Mouse (Mus musculus): ENCODE data around the gene Cpxm1.
"Not testable (repeated sequence)": the region's sequence is repeated elsewhere in the genome, so short reads cannot be mapped to it uniquely, and the experiment has no call there.

Cpxm1 gene

DNA sequence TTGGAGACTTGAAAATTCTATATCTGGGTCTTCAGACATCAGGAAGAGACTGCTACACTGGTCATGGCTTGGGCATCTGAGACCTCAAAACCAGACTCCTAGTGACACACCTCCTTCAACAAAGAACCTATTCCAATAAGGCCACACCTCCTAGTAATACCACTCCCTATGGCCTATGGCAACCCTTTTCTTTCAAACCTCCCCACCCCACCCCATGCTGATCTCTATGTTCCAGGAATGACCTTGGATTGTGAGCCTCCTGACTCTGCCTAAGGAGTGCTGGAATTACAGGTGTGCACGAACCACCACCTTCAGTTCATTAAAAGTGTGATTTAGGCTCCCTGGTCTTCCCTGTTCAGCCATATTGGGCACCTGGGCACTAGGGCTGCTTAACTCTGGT lies 2.7 kb upstream of the Cpxm1 start:
- no peak for DNase-seq

- DNase-seq: peak; percentile 15
Measured at GRCm38 (mm10) chr2:130398091-130398490, 717 bp upstream of the Cpxm1 start.

DNA sequence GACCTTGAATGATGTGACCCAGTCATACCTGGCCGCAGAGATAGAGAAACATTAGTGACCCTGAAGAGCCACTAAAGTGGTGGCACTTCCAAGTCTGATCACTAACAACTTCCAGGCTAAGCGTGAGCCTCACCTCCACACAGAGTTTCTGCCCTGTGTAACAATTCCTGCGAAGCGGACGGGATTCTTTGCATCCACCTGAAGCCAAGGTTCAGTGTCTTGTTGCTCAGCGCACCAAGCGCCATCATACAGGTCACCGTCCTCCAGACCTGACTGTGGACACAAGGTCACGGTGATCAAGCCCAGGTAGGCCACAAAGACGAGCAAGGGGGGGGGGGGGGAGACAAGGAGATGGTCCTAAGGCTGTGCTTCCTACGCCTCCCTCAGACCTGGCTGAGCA lies 1.7 kb downstream of the Cpxm1 start:
- no peak for DNase-seq

GRCm38 (mm10) chr2:130392836-130393235 lies 4.5 kb downstream of the Cpxm1 start:
- DNase-seq: no peak

DNA sequence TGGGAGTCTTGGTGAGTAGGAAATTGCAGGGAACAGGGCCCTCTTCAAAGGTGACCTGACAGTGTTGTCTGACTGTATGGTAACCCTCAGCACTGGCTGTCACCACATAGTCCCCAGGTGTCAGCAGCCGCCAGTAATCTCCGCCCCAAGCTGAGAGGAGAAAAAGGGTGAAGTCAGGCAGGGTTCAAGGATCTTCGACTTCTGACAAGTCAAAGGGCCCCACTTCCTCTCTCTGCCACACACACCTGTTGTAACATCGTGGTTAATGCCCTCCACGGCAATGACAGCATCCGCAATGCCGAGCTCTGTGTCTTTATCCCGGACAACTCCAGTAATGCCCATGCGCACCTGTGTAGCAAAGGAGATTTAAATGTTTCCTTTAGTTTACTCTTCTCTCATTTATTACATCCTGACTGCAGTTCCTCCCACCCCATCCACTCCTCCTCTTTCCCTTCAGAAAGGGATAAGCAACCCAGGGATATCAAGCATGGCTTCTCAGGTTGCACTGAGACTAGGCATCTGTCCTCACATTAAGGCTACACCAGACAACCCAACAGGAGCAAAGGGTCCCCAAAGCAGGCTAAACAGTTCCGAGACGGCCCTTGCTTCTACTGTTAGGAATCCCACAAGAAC lies 6.3 kb downstream of the Cpxm1 start:
- no peak for DNase-seq

DNA sequence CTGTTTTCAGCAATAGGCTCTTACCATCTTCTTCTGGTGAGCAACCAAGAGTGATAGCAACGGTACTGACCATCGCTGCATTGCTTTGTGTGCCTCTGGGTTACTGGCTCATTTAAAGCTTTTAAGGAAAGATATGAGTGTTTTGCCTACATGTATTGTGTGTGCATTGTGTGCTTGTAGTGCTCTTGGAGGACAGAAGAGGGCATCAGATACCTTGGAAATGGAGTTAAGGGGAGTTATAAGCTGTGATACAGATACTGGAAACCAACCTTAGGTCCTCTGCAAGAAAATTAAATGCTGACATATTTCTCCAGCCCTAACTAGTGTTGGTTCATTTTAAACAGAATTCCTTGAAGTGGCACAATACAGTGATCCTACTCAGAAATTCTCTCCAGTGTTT lies 8.6 kb downstream of the Cpxm1 start:
- no peak for DNase-seq

GRCm38 (mm10) chr2:130386212-130386611 lies 11.2 kb downstream of the Cpxm1 start:
- peak; percentile 51 for DNase-seq

DNA sequence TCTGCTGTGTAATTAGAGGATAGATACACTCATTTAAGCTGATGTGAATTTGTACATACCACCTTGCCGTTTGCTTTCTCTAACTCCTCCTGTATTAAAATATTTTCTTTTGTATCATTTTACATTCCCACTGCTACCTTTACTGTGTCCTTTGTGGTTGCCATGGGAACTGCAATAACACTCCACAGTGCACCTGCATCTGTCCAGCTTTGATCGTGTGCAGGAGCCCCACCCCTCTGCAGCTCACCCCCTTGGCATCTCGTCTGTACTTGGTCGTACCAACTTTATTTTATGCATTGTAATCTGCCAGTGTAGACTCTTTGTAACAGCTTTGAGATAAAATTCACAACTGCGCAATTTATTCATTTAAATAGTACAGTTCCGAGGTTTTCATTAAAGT lies 13.5 kb downstream of the Cpxm1 start:
- DNase-seq: no peak

GRCm38 (mm10) chr2:130383205-130383604 lies 14.2 kb downstream of the Cpxm1 start:
- DNase-seq: no peak

DNA sequence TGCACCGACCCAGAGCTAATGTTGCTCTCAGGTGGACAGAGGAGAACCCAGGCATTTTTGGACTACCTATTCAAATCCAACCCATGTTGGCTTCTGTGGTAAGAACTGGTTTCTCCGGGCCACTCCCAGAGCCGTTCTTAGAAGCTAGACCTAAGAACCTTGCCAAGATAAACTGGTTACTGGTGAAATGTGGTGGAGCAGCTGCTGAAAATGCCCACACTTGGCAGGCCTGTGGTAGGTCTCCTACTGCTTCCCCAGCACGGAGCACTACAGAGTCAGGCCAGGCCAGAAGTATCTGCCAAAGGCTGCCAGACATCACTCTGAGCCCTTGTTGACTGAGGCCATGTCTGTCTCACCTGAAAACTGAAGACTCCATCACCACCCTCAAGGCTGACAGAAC lies 22.4 kb downstream of the Cpxm1 start:
- DNase-seq: no peak

DNA sequence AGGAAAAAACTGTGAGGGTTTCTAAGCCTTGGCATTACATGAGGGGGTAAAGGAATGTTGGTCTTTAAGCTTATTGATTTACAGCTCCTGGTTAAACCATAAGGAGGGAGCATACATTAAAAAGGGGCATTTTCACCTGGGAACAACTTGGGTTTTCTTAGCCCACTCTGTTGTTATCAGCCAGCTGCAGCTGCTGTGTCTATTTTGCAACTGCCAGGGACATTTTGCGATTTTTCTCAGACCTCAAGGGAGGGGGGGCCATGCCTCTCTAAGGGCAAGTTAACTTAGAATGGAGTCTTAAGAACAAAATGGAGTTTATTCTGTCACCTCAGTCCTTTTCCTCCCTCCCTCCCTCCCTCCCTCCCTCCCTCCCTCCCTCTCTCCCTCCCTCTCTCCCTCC lies 24.3 kb downstream of the Cpxm1 start:
- DNase-seq: not testable (repeated sequence)

DNA sequence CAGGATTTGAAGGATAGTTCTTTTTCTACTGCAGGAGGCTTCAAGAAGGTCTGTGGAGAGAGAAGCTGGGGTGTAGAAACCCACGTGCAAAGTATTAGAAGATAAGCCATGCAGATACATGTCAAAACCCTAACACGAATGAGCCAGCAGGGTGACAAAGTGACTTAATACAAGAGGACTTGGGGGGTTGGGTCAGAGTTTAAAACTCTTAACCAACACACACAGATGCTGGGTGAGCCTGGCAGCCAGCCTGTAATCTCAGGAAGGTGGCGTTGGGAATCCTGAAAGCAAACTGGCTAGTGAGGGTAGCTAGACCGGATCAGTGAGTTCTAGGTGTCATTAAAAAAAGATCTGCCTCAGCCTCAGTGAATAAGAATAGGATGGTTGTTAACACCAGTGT lies 30.0 kb downstream of the Cpxm1 start:
- no peak for DNase-seq

GRCm38 (mm10) chr2:130365211-130366094 lies 31.9 kb downstream of the Cpxm1 start:
- DNase-seq: no peak

DNA sequence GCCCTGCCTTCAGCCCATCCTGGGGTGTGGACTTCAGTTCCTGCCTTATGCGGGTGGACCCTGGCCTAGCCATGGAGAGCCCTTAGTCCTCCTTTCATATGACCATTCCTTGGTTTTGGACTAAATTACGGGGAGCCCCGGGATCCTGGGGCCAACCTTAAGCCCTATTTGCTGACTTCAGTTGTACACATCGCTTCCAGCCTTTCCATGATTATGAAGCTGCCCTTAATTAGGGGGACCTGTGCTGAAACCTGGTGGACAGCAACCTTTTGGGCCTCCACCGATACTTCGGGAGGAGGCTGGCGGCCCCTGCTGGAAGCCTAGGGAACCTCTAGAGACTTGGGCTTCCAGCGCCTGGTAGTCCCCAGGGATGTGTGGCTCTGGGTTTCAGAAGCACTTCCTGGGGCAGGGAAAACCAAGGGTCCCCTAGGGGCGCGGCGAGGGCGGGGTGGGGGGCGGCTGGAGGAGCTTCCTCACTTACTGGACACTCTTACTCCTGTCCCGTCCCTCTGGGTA lies 34.8 kb downstream of the Cpxm1 start:
- DNase-seq: peak; percentile 64

- no peak for DNase-seq
Measured at GRCm38 (mm10) chr2:130358852-130359251, 38.5 kb downstream of the Cpxm1 start.

GRCm38 (mm10) chr2:130357551-130357950 lies 39.8 kb downstream of the Cpxm1 start:
- DNase-seq: no peak

GRCm38 (mm10) chr2:130353889-130354288 lies 43.5 kb downstream of the Cpxm1 start:
- DNase-seq: no peak

DNA sequence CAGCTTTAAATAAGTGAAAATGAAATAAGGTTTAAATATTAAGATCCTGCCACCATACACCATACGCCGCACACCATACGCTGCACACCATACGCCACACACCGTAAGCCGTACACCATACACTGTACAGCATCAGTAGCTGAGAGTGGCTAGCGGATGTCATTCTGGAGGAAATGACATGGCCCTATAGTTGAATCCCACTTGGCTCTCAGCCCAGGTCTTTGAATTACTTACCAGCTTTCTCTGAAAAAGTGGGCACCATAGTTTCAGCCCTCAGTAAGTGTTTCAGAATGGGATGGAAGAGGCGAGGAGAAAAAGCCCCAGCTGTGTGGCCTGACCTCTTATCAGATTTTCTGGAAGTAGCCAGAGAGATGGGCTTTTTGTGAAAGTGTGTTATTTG lies 44.0 kb downstream of the Cpxm1 start:
- no peak for DNase-seq

DNA sequence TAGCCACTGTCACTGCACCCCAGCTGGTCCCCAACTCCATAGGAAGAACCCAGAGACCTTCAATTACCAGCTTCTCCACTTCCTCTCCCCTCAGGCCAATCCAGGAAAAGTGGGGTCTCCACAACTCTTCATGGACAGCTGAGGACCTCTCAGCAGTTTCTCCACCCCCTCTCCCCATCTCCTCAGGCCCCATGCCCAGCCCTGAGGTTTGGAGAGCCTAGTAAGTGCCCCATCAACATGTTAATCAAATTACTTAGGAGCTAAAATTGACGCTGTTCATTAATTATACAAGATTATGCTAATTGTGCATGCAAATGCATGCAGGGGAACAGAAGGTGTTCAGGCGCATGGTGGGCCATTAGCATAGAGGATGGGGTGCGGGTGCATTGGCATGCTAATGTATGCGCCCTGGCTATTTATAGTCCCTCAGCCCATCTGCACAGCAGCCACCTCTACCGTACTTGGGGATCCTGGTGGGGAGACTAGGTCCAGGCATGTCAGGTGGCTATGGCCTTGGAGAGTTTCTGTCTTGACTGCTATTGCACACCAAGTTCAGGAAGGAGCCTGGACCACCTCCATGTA lies 45.5 kb downstream of the Cpxm1 start:
- DNase-seq: no peak

DNA sequence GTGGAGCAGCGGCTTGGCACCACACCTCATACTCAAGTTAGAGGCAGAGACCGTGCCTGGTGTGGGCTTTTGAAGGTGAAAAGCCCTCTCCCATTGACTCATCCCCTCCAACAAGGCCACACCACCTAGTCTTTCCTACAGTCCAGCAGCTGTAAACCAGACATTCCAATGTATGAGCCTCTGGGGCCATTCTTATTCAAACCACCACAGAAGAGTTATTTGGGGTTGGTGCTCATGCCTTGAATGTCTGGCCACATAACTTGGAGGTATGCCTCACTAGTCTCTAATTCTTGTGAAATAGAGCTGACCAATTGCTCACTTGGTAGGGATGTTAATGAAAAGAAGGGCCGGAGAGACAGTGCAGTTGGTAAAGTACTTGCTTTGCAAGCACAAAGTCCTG lies 47.0 kb downstream of the Cpxm1 start:
- DNase-seq: no peak

- DNase-seq: no peak
Measured at GRCm38 (mm10) chr2:130341220-130341580, 56.2 kb downstream of the Cpxm1 start.
